Mouse (Mus musculus): ENCODE measurements at regions not wholly inside any gene's neighbourhood (a gene's known extent, or its start where the extent isn't known, plus 50 kb on each side); places are given as distances from the start of the nearest gene placed in this dataset.

DNA sequence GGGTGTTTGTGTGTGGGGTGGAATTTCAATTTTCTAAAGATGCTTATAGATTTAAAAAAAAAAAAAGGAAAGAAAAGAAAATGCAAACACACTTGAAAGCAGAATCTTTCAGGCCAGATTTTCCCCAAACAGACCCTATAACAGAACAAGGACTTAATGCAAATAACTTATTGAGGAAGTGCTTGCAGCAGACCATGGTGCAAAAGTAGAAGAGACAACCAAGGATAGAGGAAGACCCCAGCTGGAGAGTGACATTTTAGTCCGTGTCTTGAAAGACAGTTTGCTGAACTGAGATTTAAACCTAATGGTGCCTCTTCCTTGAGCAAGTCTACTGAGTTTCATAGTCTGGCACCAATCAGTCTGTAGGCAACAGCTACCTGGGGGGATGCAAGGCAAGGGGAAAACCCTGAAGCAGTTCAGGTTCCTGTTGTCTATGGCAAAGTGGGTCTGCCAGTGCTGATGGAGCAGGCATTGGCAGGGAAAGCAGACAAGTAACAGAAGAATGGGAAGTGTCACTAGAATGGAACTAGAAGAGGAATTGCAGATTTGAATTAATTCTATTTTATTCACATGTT lies 249.2 kb downstream of the Nfkbiz start:
- TF ChIP-seq CTCF (IDR thresholded peaks at IDR 0.05; ENCODE audit: insufficient read depth, low read depth, low read length): no peak
- no peak for TF ChIP-seq POLR2A (IDR thresholded peaks at IDR 0.05; ENCODE audit: insufficient read depth, low read depth, low read length)

Data from olfactory bulb, adult 2 months (tissue).